Mouse (Mus musculus): Measurements from ENCODE around the gene Tab1. TPM values are rescaled to one million over a fixed set of nuclear protein-coding genes. Genes with fewer than 3 reads are reported as not detected.

Tab1 gene
- polyA plus RNA-seq, 1 experiment from 2014 or later, result 41.1 TPM

DNA sequence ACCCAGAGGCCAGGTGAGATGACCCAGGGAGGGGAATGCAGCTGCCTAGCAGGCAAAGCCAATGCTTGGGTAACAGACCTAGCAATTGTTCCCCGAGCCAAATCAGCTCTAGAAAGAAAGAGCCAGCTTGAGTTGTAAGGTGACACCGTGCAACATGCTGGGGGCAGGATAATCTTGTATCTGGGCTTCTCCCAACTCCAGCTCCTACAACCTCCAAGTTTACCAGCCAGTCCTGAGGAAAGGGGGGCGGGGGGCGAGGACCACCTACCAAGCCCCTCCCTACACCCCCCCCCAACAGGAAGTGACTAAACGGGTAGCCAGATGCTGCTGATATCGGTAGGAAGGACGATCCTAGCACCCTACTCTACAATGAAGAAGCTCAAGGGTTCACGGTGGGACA lies 38.4 kb downstream of the Tab1 start:
- WGBS, result 16% methylated on average over 8 of the region's 8 CpGs

DNA sequence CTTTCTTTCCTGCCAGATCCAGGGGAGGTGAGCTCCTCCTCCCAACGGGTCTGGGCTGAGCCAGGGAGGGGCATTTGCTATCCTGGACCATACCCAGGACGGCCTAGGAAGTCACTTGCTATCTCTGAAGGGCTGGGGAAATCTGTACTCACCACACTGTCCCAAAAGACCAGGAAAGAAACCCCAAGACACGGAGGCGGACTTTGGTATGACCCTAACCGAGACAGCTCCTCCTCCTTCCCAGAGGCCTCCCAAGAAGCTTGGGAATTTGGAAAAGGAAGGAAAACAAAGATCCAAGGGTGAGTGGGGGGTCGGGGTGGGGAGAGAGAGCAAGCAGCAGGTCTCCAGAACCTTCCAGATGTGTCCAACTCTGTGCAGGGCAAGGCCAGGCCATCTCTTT lies 38.9 kb downstream of the Tab1 start:
- Histone ChIP-seq H3K9me3 (no peaks in the 10 kb centered on the region), H3K4me2 (replicated peaks) (no peak overlapping the region), H3K36me3 (no peaks in the 10 kb centered on the region), H3K27ac (no peak overlapping the region), H3K4me1 (replicated peaks) (peaks cover 29% of the 10 kb centered on the region), H3K9ac (replicated peaks) (no peak overlapping the region), H3K27me3 (no peaks in the 10 kb centered on the region), H3K4me3 (replicated peaks) (no peak overlapping the region)
- WGBS, result 24% methylated on average over 6 of the region's 6 CpGs
- ATAC-seq, result no peak

More for the DNA sequence above, 38.4 kb downstream of the Tab1 start:
- Histone ChIP-seq H3K4me2 (replicated peaks) (no peak overlapping the region), H3K27me3 (no peaks in the 10 kb centered on the region), H3K4me3 (replicated peaks) (no peak overlapping the region), H3K36me3 (no peaks in the 10 kb centered on the region), H3K27ac (no peak overlapping the region), H3K4me1 (replicated peaks) (peaks cover 25% of the 10 kb centered on the region), H3K9ac (replicated peaks) (no peak overlapping the region), H3K9me3 (no peaks in the 10 kb centered on the region)
- no peak for ATAC-seq

DNA sequence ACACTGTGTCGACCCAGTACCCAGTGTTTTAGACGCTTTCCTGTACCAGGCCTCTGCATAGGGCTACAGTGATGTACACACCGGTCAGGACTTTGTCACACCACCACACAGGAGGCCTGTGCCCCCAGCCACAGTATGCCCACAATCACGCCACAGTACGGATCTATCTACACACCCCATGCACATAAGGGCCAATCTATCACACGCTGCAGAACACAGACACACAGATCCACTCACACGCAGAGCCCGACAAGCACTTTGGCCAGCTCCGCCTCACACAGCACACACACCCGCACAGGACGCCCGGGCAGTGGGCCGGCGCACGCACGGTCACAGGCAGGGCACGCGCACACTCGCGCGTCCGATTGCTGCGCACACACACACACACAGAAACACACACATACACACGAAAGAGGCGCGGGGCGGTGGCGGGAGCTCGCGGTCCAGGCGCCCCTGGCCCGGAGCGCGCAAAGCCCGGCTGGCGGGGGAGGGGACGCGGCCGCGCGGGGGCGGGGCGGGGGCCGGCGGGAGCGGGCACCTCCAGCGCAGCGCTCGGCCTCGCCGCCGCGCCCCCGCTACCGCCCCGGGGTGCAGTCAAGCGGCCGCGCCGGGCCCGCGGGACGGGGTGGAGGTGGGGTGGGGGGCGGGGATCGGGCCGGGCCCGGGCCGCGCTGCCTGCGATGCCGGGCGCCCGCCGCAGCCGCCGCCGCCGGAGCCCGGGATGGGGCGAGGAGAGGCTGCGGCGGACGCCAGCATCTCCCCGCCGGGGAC lies 40.3 kb downstream of the Tab1 start, which contains the start of gene Mgat3:
Gene Mgat3 (plus strand): TSS at position 721 of the 771 bp plus-strand sequence.
- Histone ChIP-seq H3K27ac (peak within 1 kb of the TSS; percentile 95), H3K27me3 (no peaks in the 10 kb centered on the region), H3K4me3 (replicated peaks) (peak within 1 kb of the TSS; percentile 96), H3K4me2 (replicated peaks) (peak within 1 kb of the TSS; percentile 87), H3K36me3 (no peaks in the 10 kb centered on the region), H3K9me3 (no peaks in the 10 kb centered on the region), H3K4me1 (replicated peaks) (peaks cover 38% of the 10 kb centered on the region), H3K9ac (replicated peaks) (peak within 1 kb of the TSS; percentile 98)
- 2% methylated on average over 57 of the region's 85 CpGs for WGBS
- ATAC-seq, result peak; percentile 83

- no peaks in the 10 kb centered on the region for H3K9me3 ChIP-seq
- H3K27me3 ChIP-seq, result no peaks in the 10 kb centered on the region
- 1% methylated on average over 51 of the region's 60 CpGs for WGBS
- peak overlapping the region; percentile 96 for H3K4me3 ChIP-seq (replicated peaks)
- peak; percentile 67 for ATAC-seq
- no peaks in the 10 kb centered on the region for H3K36me3 ChIP-seq
- H3K9ac ChIP-seq (replicated peaks), result peak overlapping the region; percentile 98
- peak overlapping the region; percentile 87 for H3K4me2 ChIP-seq (replicated peaks)
- H3K4me1 ChIP-seq (replicated peaks), result peaks cover 38% of the 10 kb centered on the region
- peak overlapping the region; percentile 95 for H3K27ac ChIP-seq
These were observed 41.1 kb downstream of the Tab1 start for GRCm38 (mm10) chr15:80173781-80174597.

- ATAC-seq, result no peak
- H3K4me3 ChIP-seq (replicated peaks), result peak overlapping the region; percentile 96
- H3K4me2 ChIP-seq (replicated peaks), result peak overlapping the region; percentile 87
- 0% methylated on average over 5 of the region's 5 CpGs for WGBS
- peaks cover 42% of the 10 kb centered on the region for H3K4me1 ChIP-seq (replicated peaks)
- no peaks in the 10 kb centered on the region for H3K9me3 ChIP-seq
- H3K36me3 ChIP-seq, result no peaks in the 10 kb centered on the region
- H3K9ac ChIP-seq (replicated peaks), result peak overlapping the region; percentile 98
- peak overlapping the region; percentile 95 for H3K27ac ChIP-seq
- H3K27me3 ChIP-seq, result no peaks in the 10 kb centered on the region
These were observed 41.6 kb downstream of the Tab1 start for GRCm38 (mm10) chr15:80174598-80174875.

- Histone ChIP-seq H3K27ac (no peak overlapping the region), H3K4me3 (replicated peaks) (peak overlapping the region; percentile 96), H3K4me1 (replicated peaks) (peaks cover 50% of the 10 kb centered on the region), H3K9me3 (no peaks in the 10 kb centered on the region), H3K27me3 (no peaks in the 10 kb centered on the region), H3K9ac (replicated peaks) (peak overlapping the region; percentile 98), H3K36me3 (no peaks in the 10 kb centered on the region), H3K4me2 (replicated peaks) (peak overlapping the region; percentile 87)
- no peak for ATAC-seq
- WGBS, result 79% methylated on average over 9 of the region's 9 CpGs
These were observed 42.4 kb downstream of the Tab1 start for GRCm38 (mm10) chr15:80175316-80175715.

DNA sequence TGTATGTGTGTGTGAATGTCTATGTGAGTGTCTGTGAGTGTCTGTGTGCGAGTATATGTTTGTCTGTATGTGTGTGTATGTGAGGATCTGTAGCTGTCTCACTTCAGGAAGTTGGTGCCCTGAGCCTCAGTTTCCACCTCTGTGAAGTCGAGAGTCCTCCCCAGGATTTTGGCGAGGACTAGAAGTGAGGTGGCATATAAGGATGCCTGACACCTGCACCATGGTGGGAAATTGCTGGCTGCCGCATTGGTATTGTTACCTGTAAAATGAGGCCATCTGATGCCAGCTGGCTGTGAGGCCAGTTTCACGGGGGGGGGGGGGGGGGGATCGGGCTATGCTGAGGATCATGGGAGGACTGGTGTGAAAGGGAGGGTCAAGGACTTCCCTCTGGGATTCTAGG lies 42.8 kb downstream of the Tab1 start:
- peak overlapping the region; percentile 96 for H3K4me3 ChIP-seq (replicated peaks)

DNA sequence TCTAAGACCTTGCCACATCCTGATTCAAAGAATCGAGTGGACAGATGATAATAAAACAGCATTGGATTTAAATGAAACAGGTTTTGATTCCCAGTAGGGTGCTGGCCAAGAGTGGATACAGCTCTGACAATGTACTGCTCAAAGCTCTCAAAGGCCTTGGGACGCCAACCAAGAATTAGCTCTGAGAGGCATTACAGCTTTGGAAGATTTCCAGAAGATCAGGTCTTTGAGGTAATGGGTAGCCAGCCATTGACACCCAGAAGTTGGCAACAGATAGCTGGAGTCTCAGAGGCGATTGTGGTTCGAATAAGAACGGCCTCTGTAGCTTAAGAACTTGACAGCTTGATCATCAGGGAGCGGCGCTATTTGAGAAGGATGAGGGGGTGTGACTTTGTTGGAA lies 48.6 kb downstream of the Tab1 start:
- Histone ChIP-seq H3K27ac (no peak overlapping the region), H3K36me3 (peaks cover 3% of the 10 kb centered on the region; the same call in 1 of the 2 replicates), H3K9me3 (no peaks in the 10 kb centered on the region), H3K4me3 (replicated peaks) (no peak overlapping the region), H3K4me1 (replicated peaks) (peaks cover 29% of the 10 kb centered on the region), H3K9ac (replicated peaks) (no peak overlapping the region), H3K27me3 (no peaks in the 10 kb centered on the region), H3K4me2 (replicated peaks) (no peak overlapping the region)
- WGBS, result 88% methylated on average over 7 of the region's 7 CpGs
- ATAC-seq, result no peak

More for the DNA sequence above, 42.8 kb downstream of the Tab1 start:
- Histone ChIP-seq H3K9me3 (no peaks in the 10 kb centered on the region), H3K9ac (replicated peaks) (peak overlapping the region; percentile 98; the same call in 1 of the 2 replicates), H3K4me2 (replicated peaks) (peak overlapping the region; percentile 87), H3K4me1 (replicated peaks) (peaks cover 52% of the 10 kb centered on the region), H3K27ac (no peak overlapping the region), H3K27me3 (no peaks in the 10 kb centered on the region), H3K36me3 (no peaks in the 10 kb centered on the region)
- ATAC-seq, result no peak
- 80% methylated on average over 5 of the region's 6 CpGs for WGBS

DNA sequence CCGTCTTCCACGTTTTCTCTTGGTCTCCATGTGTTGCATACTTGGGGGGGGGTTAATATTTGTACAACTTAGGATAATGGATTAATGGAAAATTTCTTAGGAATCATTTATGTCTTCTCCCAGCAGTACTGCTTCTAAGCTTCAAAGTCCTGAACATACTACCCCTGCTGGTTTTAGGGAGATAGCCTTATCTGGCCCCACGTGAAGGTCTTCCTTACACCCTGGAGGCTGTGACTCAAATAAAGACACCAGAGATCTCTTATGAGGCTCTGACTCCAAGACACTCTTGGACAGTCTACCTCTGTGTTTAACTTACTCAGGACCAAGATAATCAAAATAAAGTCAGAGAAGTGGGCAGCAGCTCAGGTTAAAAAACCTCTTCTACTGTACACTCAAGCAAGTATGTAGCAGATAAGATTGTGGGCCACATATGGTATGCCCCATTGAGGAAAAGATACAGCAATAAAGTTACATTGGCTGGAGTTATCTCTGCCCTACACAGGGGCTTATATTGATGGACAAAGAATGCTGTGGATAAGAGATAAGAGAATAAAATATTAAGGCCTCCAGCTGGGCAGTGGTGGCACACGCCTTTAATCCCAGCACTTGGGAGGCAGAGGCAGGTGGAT lies 49.3 kb downstream of the Tab1 start:
- Histone ChIP-seq H3K4me3 (replicated peaks) (no peak overlapping the region), H3K27ac (no peak overlapping the region), H3K9ac (replicated peaks) (no peak overlapping the region), H3K9me3 (no peaks in the 10 kb centered on the region), H3K4me1 (replicated peaks) (peaks cover 24% of the 10 kb centered on the region), H3K4me2 (replicated peaks) (no peak overlapping the region), H3K36me3 (peaks cover 3% of the 10 kb centered on the region; the same call in 1 of the 2 replicates), H3K27me3 (no peaks in the 10 kb centered on the region)
- 94% methylated on average over 4 of the region's 4 CpGs for WGBS
- no peak for ATAC-seq

- no peaks in the 10 kb centered on the region for H3K9me3 ChIP-seq
- H3K36me3 ChIP-seq, result no peaks in the 10 kb centered on the region
- H3K27ac ChIP-seq, result no peak overlapping the region
- peaks cover 20% of the 10 kb centered on the region; the same call in 1 of the 2 replicates for H3K4me1 ChIP-seq (replicated peaks)
- no peak overlapping the region for H3K4me2 ChIP-seq (replicated peaks)
- 87% methylated on average over 5 of the region's 5 CpGs for WGBS
- no peak overlapping the region for H3K9ac ChIP-seq (replicated peaks)
- no peak overlapping the region for H3K4me3 ChIP-seq (replicated peaks)
- ATAC-seq, result no peak
- no peaks in the 10 kb centered on the region for H3K27me3 ChIP-seq
These were observed 56.0 kb downstream of the Tab1 start for GRCm38 (mm10) chr15:80188927-80189326.

GRCm38 (mm10) chr15:80190075-80190474 lies 57.1 kb downstream of the Tab1 start:
- 85% methylated on average over 4 of the region's 4 CpGs for WGBS
- peaks cover 22% of the 10 kb centered on the region; the same call in 1 of the 2 replicates for H3K4me1 ChIP-seq (replicated peaks)
- no peaks in the 10 kb centered on the region for H3K9me3 ChIP-seq
- no peak overlapping the region for H3K9ac ChIP-seq (replicated peaks)
- ATAC-seq, result no peak
- H3K36me3 ChIP-seq, result no peaks in the 10 kb centered on the region
- no peak overlapping the region for H3K4me3 ChIP-seq (replicated peaks)
- H3K4me2 ChIP-seq (replicated peaks), result no peak overlapping the region
- H3K27me3 ChIP-seq, result no peaks in the 10 kb centered on the region
- no peak overlapping the region for H3K27ac ChIP-seq
